ENCODE assay signal across 8 mouse cellular contexts in the genomic region with DNA sequence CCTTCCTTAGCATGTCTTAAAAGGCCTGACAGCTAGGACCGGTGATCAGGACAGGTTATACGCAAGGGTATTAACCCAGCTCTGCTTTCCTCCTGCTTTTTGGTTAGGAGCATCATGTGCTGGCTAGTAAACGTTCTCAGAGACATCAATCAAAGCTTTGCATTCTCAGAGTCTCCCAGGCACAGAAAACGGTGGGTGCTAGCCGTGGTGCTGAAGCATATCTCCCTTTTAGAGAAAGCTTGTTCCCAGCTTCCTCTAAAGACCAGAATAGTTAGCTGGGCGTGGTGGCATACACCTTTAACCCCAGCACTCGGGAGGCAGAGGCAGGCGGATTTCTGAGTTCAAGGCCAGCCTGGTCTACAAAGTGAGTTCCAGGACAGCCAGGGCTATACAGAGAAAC. TPM values are rescaled to one million over a fixed set of nuclear protein-coding genes. Genes with fewer than 3 reads are reported as not detected.
DNase-seq lines count a peak whose midpoint lies in the region; ATAC-seq and TF ChIP-seq lines count a peak whose summit lies in the region.
"Had no signal": no experiment of that assay in that cellular context is flagged by ENCODE, and none has a peak within 500 bp of the region (broad histone marks: within the 10 kb centered on the region; RNA-seq: fewer than 3 reads in every experiment).

No protein-coding gene starts in this region.

- H3K27ac ChIP-seq in kidney, adult 2 months (ENCODE audit: insufficient read depth, low read depth, low read length), result no peak overlapping the region
- no peak overlapping the region for H3K27ac ChIP-seq in kidney, embryonic 16.5 days (ENCODE audit: low read length)
- H3K27ac ChIP-seq in MEL (ENCODE audit: control insufficient read depth, low read depth, low read length), result no peak overlapping the region
- H3K27ac ChIP-seq: liver, embryonic 13.5 days had no signal

- no peak for TF ChIP-seq EP300 in MEL (IDR thresholded peaks at IDR 0.05; ENCODE audit: low read depth in 1 of 2, low read length in 2 of 2)

- no peak for ATAC-seq in kidney, embryonic 16.5 days (ENCODE audit: low FRiP score, low TSS enrichment)
- no peak for ATAC-seq in granulocyte monocyte progenitor cell, adult 5-6 weeks (replicated peaks; ENCODE audit: poor library complexity, severe bottlenecking)

- WGBS in kidney, adult 2 months, result 18% methylated on average over 8 of the region's 8 CpGs
- WGBS in kidney, embryonic 16.5 days, result 21% methylated on average over 8 of the region's 8 CpGs

- no peaks in the 10 kb centered on the region for H3K9me3 ChIP-seq in kidney, embryonic 16.5 days (ENCODE audit: low read length)
- H3K9me3 ChIP-seq in MEL (replicated peaks; ENCODE audit: insufficient read depth, low read length), result no peaks in the 10 kb centered on the region
- H3K9me3 ChIP-seq: liver, embryonic 13.5 days had no signal

- no peaks in the 10 kb centered on the region for H3K27me3 ChIP-seq in kidney, adult 2 months (replicated peaks; ENCODE audit: control insufficient read depth, insufficient read depth, low read length)
- H3K27me3 ChIP-seq in kidney, embryonic 16.5 days (ENCODE audit: insufficient read depth, low read length), result peaks cover 4% of the 10 kb centered on the region; the same call in 1 of the 2 replicates
- no peaks in the 10 kb centered on the region for H3K27me3 ChIP-seq in MEL (ENCODE audit: control insufficient read depth in 1 of 2, insufficient read depth in 2 of 2, low read length in 2 of 2)

- no peak for TF ChIP-seq POLR2A in kidney, adult 2 months (IDR thresholded peaks at IDR 0.05; ENCODE audit: low read depth, low read length)
- TF ChIP-seq POLR2A in MEL (IDR thresholded peaks at IDR 0.05; ENCODE audit: control insufficient read depth in 1 of 2, insufficient read depth in 1 of 2, low read depth in 1 of 2, low read length in 2 of 2, poor library complexity in 1 of 2), result no peak

- H3K79me2 ChIP-seq in MEL (ENCODE audit: control insufficient read depth, insufficient read depth, low read length, poor library complexity), result no peaks in the 10 kb centered on the region

- H3K4me2 ChIP-seq in kidney, embryonic 16.5 days (replicated peaks; ENCODE audit: low read depth, low read length), result no peak overlapping the region
- H3K4me2 ChIP-seq: liver, embryonic 13.5 days had no signal

- no peak for TF ChIP-seq CTCF in kidney, adult 2 months (conservative IDR thresholded peaks at IDR 0.05; ENCODE audit: insufficient read depth, insufficient read length, low read depth, low read length)
- no peak for TF ChIP-seq CTCF in MEL (IDR thresholded peaks at IDR 0.05 in 2 of 3, conservative IDR thresholded peaks at IDR 0.05 in 1 of 3; ENCODE audit: control insufficient read depth in 1 of 3, insufficient read depth in 1 of 3, low read depth in 2 of 3, low read length in 3 of 3, poor library complexity in 1 of 3, severe bottlenecking in 1 of 3)

- peak; percentile 12 for DNase-seq in kidney, adult 2 months
- DNase-seq in MEL (ENCODE audit: low read depth, low spot score), result peak; percentile 58
- peak; percentile 49 to 63 for DNase-seq in adrenal gland, postnatal 36 days
- peak; percentile 20 for DNase-seq in lung, postnatal 36 days
- DNase-seq in cerebellum, postnatal 36 days, result no peak
- DNase-seq: liver, embryonic 13.5 days had no signal

- H3K36me3 ChIP-seq in kidney, adult 2 months (ENCODE audit: control insufficient read depth, insufficient read depth, low read length), result no peaks in the 10 kb centered on the region
- no peaks in the 10 kb centered on the region for H3K36me3 ChIP-seq in kidney, embryonic 16.5 days (ENCODE audit: insufficient read depth, low read length)
- no peaks in the 10 kb centered on the region for H3K36me3 ChIP-seq in MEL (ENCODE audit: control insufficient read depth in 1 of 2, insufficient read depth in 2 of 2, low read length in 2 of 2)
- H3K36me3 ChIP-seq: liver, embryonic 13.5 days had no signal

- TF ChIP-seq RAD21 in MEL (IDR thresholded peaks at IDR 0.05; ENCODE audit: low read depth, low read length), result no peak

- no peak overlapping the region for H3K4me3 ChIP-seq in kidney, adult 2 months (ENCODE audit: insufficient read depth, low read depth, low read length)
- no peak overlapping the region for H3K4me3 ChIP-seq in kidney, embryonic 16.5 days (ENCODE audit: low read length)
- H3K4me3 ChIP-seq in MEL (ENCODE audit: control insufficient read depth in 1 of 2, insufficient read depth in 1 of 2, low read depth in 2 of 2, low read length in 2 of 2), result no peak overlapping the region
- H3K4me3 ChIP-seq: liver, embryonic 13.5 days had no signal

- no peak overlapping the region for H3K9ac ChIP-seq in kidney, embryonic 16.5 days (replicated peaks; ENCODE audit: low read length)
- H3K9ac ChIP-seq in MEL (ENCODE audit: control insufficient read depth, low read depth, low read length, poor library complexity, severe bottlenecking), result no peak overlapping the region
- H3K9ac ChIP-seq: liver, embryonic 13.5 days had no signal

- no peaks in the 10 kb centered on the region for H3K4me1 ChIP-seq in kidney, adult 2 months (ENCODE audit: control insufficient read depth, insufficient read depth, low read length)
- no peaks in the 10 kb centered on the region for H3K4me1 ChIP-seq in kidney, embryonic 16.5 days (ENCODE audit: insufficient read depth, low read length)
- H3K4me1 ChIP-seq in MEL (ENCODE audit: control insufficient read depth in 1 of 2, insufficient read depth in 2 of 2, low read length in 2 of 2), result no peaks in the 10 kb centered on the region
- H3K4me1 ChIP-seq: liver, embryonic 13.5 days had no signal

TF ChIP-seq in MEL, 35 proteins besides CTCF, POLR2A, EP300 and RAD21:
- TF ChIP-seq POLR2AphosphoS2 (IDR thresholded peaks at IDR 0.05; ENCODE audit: low read length) (no peak), USF2 (IDR thresholded peaks at IDR 0.05; ENCODE audit: borderline replicate concordance in 1 of 2, insufficient read depth in 1 of 2, low read depth in 1 of 2, low read length in 2 of 2) (no peak), MEF2A (IDR thresholded peaks at IDR 0.05; ENCODE audit: extremely low read depth, insufficient replicate concordance, low read depth, low read length, poor library complexity, severe bottlenecking) (no peak), ZMIZ1 (IDR thresholded peaks at IDR 0.05; ENCODE audit: low read depth, low read length) (no peak), SMC3 (IDR thresholded peaks at IDR 0.05; ENCODE audit: low read depth, low read length) (no peak), CHD2 (IDR thresholded peaks at IDR 0.05; ENCODE audit: low read length) (no peak), MAFK (IDR thresholded peaks at IDR 0.05; ENCODE audit: borderline replicate concordance, low read depth, low read length) (no peak), UBTF (IDR thresholded peaks at IDR 0.05; ENCODE audit: borderline replicate concordance, insufficient read depth, low read depth, low read length) (no peak), TBP (IDR thresholded peaks at IDR 0.05; ENCODE audit: low read depth, low read length) (no peak), USF1 (IDR thresholded peaks at IDR 0.05; ENCODE audit: low read depth, low read length) (no peak), RCOR1 (IDR thresholded peaks at IDR 0.05; ENCODE audit: low read depth, low read length) (no peak), JUND (IDR thresholded peaks at IDR 0.05; ENCODE audit: low read depth, low read length) (no peak), ZNF384 (IDR thresholded peaks at IDR 0.05; ENCODE audit: low read depth, low read length) (no peak), SIN3A (IDR thresholded peaks at IDR 0.05; ENCODE audit: low read length) (no peak), ZC3H11A (IDR thresholded peaks at IDR 0.05; ENCODE audit: low read depth, low read length) (no peak)

RNA-seq across cellular contexts. Expression of a gene that starts 12.3 kb away (rescaled TPM):
- 1.4 and 2.5 TPM in 2 replicates for polyA plus RNA-seq in kidney, adult 2 months (2012; rRNA removed)
- 0.78 and 0.86 TPM in 2 replicates for polyA plus RNA-seq in kidney, embryonic 16.5 days (2015; fragmentation: Nextera tagmentation; extraction: Ambion mirVana)
- total RNA-seq in MEL (2012; rRNA removed), result not detected in 2 replicates
- polyA plus RNA-seq in MEL (2012; ENCODE audit: insufficient read depth in 1 of 2, insufficient read length in 2 of 2, low read depth in 1 of 2, low replicate concordance in 2 of 2, missing spikeins in 1 of 2), result not detected
- total RNA-seq in adrenal gland, postnatal 36 days (2021), result 1 to 10 TPM; 4.6 to 5.5 TPM
- total RNA-seq in granulocyte monocyte progenitor cell, adult 5-6 weeks (2014; fragmentation: Nextera tagmentation), result not detected in 2 replicates
- total RNA-seq in granulocyte monocyte progenitor cell, adult 5-6 weeks (2017), result not detected in 2 replicates

Comparison
In these comparisons a context has a peak if more than half of its experiments do, and no peak if none do; other contexts are left out.
1. DNase-seq: peak in kidney, adult 2 months (single experiment), MEL (single experiment), adrenal gland, postnatal 36 days (2 of 2) and lung, postnatal 36 days (single experiment); none in cerebellum, postnatal 36 days (0 of 2).